Mouse (Mus musculus) layer of hippocampus, adult 9-10 months (tissue): ENCODE data around the gene Slc7a6.
"Not testable (repeated sequence)": the region's sequence is repeated elsewhere in the genome, so short reads cannot be mapped to it uniquely, and the experiment has no call there.

Source experiments
- DNase-seq: peaks from one replicate; pipeline ENCODE4 v3.0.0; 2022; ENCODE audit warnings: low spot score

Gene Slc7a6

GRCm38 (mm10) chr8:106189162-106189561 lies 20.5 kb downstream of the Slc7a6 start:
- DNase-seq: no peak

- no peak for DNase-seq
Observed at GRCm38 (mm10) chr8:106191639-106192038, 23.0 kb downstream of the Slc7a6 start.

- no peak for DNase-seq
Observed at GRCm38 (mm10) chr8:106193162-106193561, 24.5 kb downstream of the Slc7a6 start.

- DNase-seq: no peak
Observed at GRCm38 (mm10) chr8:106194062-106194461, 25.4 kb downstream of the Slc7a6 start.

GRCm38 (mm10) chr8:106198741-106199140 lies 30.1 kb downstream of the Slc7a6 start:
- DNase-seq: no peak

GRCm38 (mm10) chr8:106199596-106199995 lies 30.9 kb downstream of the Slc7a6 start:
- DNase-seq: not testable (repeated sequence)

GRCm38 (mm10) chr8:106210035-106210731 lies 41.5 kb downstream of the Slc7a6 start:
- peak; percentile 33 for DNase-seq

GRCm38 (mm10) chr8:106210821-106211345 lies 42.2 kb downstream of the Slc7a6 start, which contains the start of the genes Slc7a6os and Prmt7:
Gene Slc7a6os (minus strand): TSS chr8:106210935.
Gene Prmt7 (plus strand): TSS chr8:106210936.
- peak; percentile 77 for DNase-seq

- DNase-seq: no peak
Observed at GRCm38 (mm10) chr8:106211421-106211820, 42.8 kb downstream of the Slc7a6 start.

GRCm38 (mm10) chr8:106213959-106214358 lies 45.3 kb downstream of the Slc7a6 start:
- no peak for DNase-seq

GRCm38 (mm10) chr8:106219620-106220019 lies 51.0 kb downstream of the Slc7a6 start:
- DNase-seq: no peak

GRCm38 (mm10) chr8:106226589-106226988 lies 57.9 kb downstream of the Slc7a6 start:
- peak; percentile 32 for DNase-seq

- no peak for DNase-seq
Observed at GRCm38 (mm10) chr8:106231536-106231935, 62.9 kb downstream of the Slc7a6 start.

- DNase-seq: no peak
Observed at GRCm38 (mm10) chr8:106232751-106233150, 64.1 kb downstream of the Slc7a6 start.

- DNase-seq: no peak
Observed at GRCm38 (mm10) chr8:106234567-106235261, 66.1 kb downstream of the Slc7a6 start.

- DNase-seq: no peak
Observed at GRCm38 (mm10) chr8:106237106-106237505, 68.4 kb downstream of the Slc7a6 start.
